Mouse (Mus musculus) mouse embryonic stem cell (cell line): ENCODE results near the gene Rmnd5a.
"Not testable (repeated sequence)": the region's sequence is repeated elsewhere in the genome, so short reads cannot be mapped to it uniquely, and the experiment has no call there.

Experiments
- in situ Hi-C, 2 experiments: fragments of 300-500 bp; cut with MboI; formaldehyde crosslinking; loops; 1 replicate in 1 of 2; 3 replicates in 1 of 2; pipeline ENCODE4 v1.14.3; 2019 to 2020; ENCODE audit warnings: low sequenced_read_pairs in 2 of 2, low pct_unique_long_range_greater_than_20kb in 1 of 2, mixed read lengths in 1 of 2; ENCODE audit not compliant: unreplicated experiment in 1 of 2

The Rmnd5a gene

DNA sequence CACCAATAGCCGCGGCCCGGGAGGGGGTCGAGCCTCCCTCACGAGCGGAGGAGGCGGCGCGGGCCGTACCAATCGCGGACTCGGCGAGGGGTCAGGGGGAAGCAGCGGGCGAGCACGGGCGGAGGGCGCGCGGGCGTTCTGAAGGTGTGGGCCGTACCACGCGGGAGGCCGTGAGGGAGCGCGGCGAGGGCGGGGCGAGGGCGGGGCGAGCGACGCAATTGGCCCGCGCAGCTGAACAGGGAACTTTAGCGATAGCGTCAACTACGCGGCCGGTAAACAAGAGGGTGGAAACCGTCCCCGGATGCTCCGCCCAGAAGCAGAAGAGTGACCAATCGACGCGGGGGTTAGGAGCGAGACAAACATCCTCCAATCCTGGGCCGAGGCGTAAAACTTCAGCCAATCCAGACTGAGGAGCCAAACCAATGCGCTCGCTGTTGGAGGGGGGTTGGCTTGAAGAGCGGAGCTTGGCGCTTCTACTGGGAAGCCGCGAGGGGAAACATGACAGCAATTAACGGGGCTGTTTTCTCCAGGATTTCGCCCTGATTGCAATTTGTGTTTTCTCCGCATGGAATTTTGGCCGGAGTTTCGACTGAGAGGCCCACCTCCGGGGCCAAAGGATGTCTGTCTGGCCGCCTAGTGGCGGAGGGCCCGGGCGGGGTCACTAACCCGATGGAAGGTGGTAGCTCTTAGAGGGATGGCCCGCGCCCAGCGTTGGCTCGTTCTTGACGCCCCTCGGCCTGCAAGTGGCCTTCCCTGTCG, at the start of gene Rmnd5a:
Rmnd5a (minus strand) TSS at position 146 of the 759 bp plus-strand sequence.
- in situ Hi-C loops = no loop called here

DNA sequence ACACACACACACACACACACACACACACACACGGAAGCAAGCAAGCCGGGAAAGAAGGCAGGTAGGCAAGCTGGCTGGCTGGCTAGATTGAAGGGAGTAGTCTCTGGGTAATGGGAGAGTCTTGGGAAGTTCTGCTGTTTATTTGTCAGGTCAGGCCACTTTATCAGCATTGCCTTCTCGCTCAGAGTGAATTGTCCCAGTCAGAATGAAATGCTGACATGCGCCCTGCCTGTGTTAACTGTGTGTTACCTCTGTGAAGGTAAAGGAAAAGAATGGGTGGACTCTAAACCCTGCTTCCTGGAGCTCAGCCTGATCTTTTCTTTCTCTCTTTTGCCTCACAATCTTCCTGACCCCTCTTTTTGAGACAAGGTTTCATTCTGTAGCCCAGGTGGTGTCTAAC, 47.5 kb upstream of the Rmnd5a start:
- in situ Hi-C loops = no loop called here

DNA sequence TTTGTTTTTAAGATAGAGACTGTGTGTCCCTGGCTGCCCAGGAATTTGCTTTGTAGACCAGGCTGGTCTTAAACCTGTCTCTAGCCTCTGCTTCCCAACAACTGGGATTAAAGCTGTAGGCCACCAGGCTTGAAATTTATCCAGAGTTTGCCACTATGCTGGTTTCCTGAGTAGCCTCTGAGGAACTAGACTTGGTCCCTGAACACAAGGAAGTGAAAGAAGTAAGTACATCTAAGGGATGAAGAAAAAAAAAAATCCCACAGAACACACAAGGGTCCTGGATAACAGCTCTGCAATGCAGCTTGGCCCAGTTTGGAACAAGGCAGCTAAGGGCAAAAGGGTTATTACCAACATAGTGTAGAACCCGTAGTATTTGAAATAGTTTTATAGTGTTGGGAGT, 46.4 kb upstream of the Rmnd5a start:
- in situ Hi-C loops = no loop called here

DNA sequence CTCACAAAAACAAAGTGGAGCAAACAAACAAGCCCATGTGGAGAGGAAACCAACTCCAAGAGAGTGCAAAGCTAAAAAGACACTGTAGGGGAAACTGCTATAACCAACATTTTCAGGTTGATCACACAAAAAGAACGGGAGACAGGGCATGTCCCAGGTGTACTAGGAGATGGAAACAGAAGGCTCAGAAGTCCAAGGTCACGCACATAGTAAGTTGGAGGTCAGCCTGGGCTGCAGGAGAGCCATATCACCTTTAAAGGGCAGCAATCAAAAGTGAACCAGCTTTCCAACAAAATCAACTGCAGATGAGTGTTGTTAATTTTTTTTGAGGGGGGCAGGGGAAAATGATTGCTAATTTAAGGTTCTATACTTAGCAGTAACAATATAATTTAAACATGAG, 45.8 kb upstream of the Rmnd5a start:
- in situ Hi-C loops = no loop called here

DNA sequence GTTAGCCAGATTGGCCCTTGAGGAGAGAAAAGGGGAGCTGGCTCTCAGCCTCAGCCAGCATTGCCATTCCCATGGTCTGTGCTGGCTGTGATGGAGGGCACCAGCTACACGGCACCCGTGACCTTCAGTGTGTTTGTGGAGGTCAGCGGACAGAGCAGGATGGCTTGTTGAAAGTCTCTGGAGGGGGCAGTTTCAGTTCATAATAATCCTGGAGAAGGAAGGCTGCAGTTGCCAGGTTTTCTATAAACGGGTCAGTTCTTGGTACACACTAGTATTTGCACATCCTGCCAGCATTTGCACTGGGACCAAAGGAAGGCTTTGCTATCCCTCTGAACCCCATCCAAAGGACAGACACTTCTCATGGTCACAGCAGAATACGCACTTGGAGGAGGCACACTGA, 44.8 kb upstream of the Rmnd5a start:
- in situ Hi-C loops = no loop called here

DNA sequence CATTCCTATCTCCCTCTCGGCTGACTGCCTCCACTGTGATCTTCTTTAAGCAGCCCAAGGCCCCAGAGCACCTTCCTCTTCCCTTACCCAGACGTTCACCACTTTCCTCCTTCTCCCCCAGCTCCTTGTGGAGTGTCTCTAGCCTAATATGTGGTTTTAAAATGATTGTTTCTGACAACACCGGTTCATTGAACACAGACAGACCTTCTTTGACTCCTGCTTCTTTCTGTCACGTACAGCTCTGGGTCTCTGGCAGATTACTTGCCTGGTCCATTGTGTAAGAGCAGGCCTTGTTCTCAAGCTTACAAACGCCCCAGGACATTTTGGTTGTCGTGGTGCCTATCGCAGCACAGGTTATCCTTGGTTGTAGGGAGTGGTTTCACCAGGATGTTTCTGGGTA, 40.7 kb upstream of the Rmnd5a start:
- in situ Hi-C loops = no loop called here

DNA sequence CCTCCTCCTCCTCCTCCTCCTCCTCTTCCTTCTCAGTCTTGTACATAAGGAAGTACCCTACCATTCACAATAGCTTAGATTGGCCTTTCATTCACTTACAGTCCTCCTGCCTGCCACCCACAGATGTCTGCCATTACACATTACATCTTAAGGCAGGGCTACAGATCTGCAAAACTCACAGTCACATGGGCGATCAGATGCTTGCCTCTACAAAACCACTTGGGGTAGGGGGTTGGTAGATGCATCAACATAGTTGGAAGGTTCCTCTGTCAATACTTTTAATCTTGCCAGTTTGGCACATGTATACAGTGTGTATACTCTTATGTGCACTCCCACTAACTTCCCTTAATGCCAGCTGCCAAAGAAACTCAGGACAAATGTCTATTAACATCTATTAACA, 39.7 kb upstream of the Rmnd5a start:
- in situ Hi-C loops = no loop called here

DNA sequence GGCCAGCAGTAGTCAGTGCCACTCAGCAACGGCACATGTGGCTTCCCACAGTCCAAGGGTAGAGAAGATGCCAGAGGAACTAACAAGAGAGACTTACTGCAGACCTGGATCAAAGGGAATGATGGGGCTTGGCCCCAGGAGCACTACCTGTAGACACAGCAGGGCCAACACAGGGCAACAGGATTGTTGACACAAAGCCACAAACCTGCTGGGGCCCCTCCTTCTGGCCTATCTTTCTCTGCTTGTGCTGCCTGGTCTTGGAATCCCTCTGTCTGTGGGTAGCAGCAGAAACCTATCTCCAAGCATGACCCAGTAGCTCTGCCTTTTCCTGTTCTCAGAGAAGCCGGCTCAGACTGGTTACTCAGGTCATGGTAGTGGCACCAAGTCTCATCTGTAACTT, 39.2 kb upstream of the Rmnd5a start:
- in situ Hi-C loops = not testable (repeated sequence)

DNA sequence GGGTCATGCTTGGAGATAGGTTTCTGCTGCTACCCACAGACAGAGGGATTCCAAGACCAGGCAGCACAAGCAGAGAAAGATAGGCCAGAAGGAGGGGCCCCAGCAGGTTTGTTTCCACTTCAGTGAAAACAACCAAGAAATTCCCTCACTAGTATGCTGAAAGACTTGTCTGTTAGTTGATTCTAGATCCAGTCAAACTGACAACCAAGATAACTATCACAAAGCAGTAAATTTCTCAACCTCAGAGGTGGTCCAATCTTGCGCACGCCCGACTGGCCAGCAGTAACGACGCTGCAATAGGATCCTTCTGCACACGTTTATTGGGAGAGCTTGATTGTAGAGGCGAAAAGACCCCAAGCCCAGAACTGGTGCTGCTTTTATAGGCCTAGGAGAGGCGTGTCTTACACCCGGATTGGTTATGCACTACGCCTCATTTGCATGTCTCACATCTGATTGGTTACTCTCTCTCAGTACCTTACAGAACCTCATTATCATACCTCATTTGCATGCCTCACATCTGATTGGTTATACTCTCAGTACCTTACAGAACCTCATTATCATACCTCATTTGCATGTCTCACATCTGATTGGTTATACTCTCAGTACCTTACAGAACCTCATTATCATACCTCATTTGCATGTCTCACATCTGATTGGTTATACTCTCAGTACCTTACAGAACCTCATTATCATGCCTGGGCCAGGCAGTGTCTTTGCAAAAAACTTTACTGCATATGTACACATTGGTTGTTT, 38.6 kb upstream of the Rmnd5a start:
- in situ Hi-C loops = not testable (repeated sequence)

DNA sequence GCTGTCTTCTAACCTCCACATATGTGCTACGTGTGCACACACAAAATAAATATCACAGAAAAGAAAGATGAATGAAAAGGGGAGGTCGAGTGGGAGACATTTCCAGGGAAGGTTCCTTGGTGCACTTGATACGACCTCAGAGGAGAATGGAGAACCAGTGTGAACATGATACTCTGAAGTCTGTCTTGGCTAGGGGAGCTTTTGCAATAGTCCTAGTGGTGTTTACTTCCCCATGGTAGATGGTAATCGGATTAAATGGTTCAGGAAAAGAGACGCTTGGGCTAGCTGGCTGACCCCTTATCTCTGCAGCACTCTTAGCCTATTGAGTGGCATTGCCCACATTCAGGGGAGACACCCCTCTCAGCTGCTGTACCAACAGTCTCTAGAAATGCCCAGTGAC, 36.3 kb upstream of the Rmnd5a start:
- in situ Hi-C loops = no loop called here

DNA sequence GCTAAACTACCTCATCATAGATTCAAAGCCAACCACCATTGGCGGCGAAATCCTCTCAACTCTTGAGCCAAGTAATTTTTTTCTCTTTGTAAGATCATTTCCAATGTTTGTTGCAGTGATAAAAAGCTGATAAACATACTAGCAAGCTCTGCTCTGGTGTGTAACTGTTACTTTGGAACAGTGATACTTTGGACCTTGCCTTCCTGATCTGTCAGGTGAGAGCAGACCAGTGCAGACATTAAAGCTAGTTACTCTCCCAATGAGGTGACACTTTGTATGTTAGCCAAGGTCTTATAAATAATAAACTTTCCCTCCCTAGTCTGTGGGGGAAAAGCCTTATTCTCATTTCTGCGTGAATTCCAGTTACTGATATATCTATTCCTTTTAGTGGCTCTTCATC, 35.2 kb upstream of the Rmnd5a start:
- in situ Hi-C loops = no loop called here

DNA sequence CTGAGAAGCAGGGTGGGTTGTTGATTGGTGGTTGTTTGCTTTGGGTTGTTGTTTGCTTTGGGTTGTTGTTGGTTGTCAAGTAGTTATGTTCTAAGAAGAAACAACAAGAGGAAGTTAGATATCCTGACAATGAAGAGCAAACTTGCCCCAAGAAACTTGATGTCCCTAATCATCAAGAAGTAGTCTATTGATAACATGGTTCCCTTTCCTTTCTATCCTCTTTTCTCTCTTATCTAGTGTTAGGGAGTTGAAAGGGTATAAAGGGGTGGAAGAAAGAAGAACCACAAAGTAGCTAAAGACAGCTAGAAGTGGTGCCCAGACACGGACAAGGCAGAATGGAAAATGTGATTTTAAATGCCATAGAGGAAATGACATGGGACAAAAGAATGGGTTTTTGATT, 32.3 kb upstream of the Rmnd5a start:
- in situ Hi-C loops = no loop called here

DNA sequence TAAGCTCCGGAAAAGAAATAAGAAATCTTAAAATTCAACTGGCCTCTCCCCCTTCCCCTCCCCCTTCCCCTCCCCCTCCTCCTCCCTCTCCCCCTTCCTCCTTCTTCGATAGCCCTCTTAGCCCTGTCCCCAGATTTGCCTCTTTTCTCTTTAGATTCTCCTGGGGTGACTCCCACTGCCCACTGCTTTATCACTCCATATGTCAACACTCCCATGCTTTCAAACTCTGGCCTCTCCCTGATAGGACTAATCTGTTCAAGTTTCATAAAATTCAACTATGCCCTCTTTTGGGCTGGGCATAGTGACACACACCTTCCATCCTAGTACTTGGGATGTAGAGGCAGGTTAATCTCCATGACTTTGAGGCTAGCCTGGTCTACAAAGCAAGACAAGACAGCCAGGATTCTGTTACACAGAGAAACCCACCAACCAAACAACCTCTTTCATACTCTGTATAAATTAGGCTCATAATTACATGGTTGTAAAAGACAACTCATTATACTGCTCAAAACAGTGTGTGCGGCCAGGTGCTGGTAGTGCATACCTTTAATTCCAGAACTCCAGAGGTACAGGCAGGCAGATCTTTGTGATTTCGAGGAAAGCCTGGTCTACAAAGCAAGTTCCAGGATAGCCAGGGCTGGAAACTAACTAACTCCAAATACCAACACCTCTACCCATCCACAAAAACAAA, 31.5 kb upstream of the Rmnd5a start:
- in situ Hi-C loops = no loop called here

DNA sequence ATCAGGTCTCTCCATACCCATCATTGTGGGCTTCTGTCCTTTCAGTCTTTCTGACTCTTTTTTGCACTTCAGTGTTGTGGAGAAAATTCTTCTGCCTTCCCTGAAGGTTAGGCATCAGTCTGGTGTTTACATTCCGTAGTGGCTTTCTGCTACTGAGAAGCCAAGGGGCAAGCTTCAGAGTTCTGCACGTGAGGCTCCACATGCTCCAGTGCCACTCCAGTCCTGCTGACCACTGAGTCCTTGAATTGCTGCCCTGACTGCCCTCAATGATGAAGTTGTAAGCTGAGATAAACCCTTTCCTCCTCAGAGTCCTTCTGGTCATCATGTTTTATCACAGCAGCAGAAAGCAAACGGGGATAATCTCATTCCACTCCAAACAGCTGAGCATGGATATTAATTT, 28.9 kb upstream of the Rmnd5a start:
- in situ Hi-C loops = no loop called here

DNA sequence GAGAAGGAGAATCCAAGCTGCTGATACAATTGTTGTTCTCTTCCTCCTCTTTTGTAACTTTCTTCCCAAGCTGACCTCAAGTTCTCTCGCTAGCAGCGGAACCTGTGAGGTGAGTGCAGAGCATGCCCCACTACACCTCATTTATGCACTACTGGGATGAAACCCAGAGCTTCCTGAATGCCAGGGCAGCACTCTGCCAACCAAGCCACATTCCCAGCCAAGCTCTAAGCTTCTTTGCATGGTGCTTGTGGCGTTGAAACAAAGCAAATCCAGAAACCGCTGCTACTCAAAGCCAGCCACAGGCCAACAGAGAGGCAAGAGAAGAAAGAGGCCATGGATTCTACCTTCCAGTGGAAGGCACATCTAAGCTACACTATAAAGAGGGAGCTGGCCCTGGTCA, 27.3 kb upstream of the Rmnd5a start:
- in situ Hi-C loops = no loop called here

DNA sequence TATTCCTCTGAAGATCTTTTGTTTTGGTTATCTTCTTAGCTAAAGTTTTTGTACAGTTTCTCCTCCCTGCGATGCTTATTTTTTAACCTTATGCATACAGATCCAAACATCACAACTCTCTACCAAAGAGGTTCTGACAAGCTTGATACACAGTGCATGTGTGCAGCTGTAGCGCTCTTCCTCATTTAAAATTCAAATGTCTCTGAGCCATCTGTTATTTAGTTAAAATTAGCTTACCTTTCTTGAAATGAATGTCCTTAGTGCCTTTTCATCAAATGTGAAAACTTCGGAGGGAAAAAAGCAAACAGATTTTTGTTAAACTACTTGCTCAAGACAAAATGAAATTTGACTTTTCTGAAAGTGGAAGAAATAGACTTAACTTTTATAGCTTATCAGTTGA, 24.7 kb upstream of the Rmnd5a start:
- in situ Hi-C loops = no loop called here

DNA sequence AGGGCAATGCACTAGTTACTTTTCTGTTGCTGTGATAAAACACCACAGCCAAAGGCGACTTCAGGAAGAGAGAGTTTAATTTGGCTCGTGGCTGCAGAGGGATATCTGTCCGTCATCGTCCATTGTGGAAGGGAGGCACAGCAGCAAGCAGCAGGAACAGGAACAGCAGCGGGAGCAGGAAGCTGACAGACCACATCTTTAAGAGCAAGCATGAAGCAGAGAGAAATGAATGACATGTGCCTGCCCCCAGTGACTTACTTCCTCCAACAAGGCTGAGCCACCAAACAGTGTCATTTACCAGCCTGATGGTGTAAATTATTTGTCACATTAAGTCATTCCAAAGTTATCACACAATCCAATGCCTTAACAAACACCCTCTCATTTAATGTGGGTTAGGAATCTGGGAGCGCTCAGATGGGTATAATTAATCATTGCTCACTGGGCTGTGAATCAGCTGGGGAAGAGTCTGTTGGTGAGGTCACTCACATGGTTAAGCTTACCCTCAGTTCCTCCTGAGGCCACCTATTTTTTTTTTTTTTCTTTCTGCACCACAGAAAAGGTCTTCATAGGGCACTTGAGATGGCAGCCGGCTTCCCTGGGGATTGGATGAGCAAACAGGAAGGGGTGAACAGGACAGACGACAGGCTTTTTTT, 17.6 kb upstream of the Rmnd5a start:
- in situ Hi-C loops = no loop called here

DNA sequence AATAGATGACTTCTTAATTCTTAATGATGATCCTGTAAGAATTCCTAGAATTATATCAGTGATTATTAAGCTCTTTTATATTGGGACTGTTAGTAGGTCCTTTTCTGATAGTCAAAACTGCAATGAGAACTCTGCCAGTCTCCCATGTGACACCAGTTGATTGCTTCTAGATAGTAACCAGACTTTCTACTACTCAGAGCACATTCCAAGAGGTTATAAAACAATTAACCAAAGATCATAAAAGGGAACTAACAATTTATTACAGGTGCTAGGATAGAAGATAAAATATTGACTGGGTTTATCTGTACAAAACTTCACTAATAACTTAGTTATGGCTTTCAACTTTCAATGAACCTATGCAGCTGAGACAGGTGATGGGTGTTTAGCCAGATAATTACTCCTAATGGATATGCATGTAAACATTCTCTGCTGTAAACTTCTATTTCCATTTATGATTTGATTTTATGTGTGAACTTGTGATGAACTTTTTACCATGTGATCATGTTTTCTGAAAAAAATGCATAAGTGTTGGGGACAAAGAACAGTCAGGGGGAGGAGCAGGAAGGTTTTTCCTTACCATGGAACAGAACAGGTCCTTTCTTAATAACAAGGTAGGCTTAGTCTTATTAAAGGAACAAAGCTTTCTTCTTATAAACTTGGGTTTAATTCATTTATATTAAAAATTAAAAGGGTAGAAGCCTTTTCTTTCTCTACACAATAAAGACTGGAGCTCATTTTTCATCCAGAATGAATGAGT, 13.7 kb upstream of the Rmnd5a start:
- in situ Hi-C loops = not testable (repeated sequence)
